Mouse (Mus musculus) embryo, embryonic 10.5 days (tissue): ENCODE measurements around the gene Pld4.
"Not testable (repeated sequence)": the region's sequence is repeated elsewhere in the genome, so short reads cannot be mapped to it uniquely, and the experiment has no call there.

Experiments
- DNase-seq: peaks from one replicate; pipeline ENCODE4 v3.0.0-alpha.2; 2015; ENCODE audit warnings: low spot score

Pld4 gene

GRCm38 (mm10) chr12:112801864-112802846, 41.7 kb downstream of the Pld4 start, which contains the start of gene Ahnak2:
Gene Ahnak2, minus strand, starts transcription at chr12:112802657.
- DNase-seq = peak; percentile 85

- no peak for DNase-seq
Measured at GRCm38 (mm10) chr12:112802917-112803316, 42.5 kb downstream of the Pld4 start.

- DNase-seq = no peak
Measured at GRCm38 (mm10) chr12:112804046-112804445, 43.6 kb downstream of the Pld4 start.

GRCm38 (mm10) chr12:112806044-112806443, 45.6 kb downstream of the Pld4 start:
- no peak for DNase-seq

- DNase-seq = no peak
Measured at GRCm38 (mm10) chr12:112807796-112808195, 47.3 kb downstream of the Pld4 start.

- DNase-seq = no peak
Measured at GRCm38 (mm10) chr12:112808212-112808586, 47.7 kb downstream of the Pld4 start.

- DNase-seq = peak; percentile 96
Measured at GRCm38 (mm10) chr12:112808587-112809364, 48.3 kb downstream of the Pld4 start, which contains the start of gene Clba1. Gene Clba1, plus strand, starts transcription at chr12:112808937.

GRCm38 (mm10) chr12:112809641-112810040, 49.2 kb downstream of the Pld4 start:
- DNase-seq = no peak

GRCm38 (mm10) chr12:112810092-112810885, 49.8 kb downstream of the Pld4 start:
- DNase-seq = no peak

GRCm38 (mm10) chr12:112813370-112813769, 52.9 kb downstream of the Pld4 start:
- no peak for DNase-seq

- no peak for DNase-seq
Measured at GRCm38 (mm10) chr12:112814682-112815470, 54.4 kb downstream of the Pld4 start.

- DNase-seq = peak; percentile 62
Measured at GRCm38 (mm10) chr12:112816294-112816693, 55.8 kb downstream of the Pld4 start.

- DNase-seq = not testable (repeated sequence)
Measured at GRCm38 (mm10) chr12:112816866-112817265, 56.4 kb downstream of the Pld4 start.
